Mouse (Mus musculus) testis, adult 2 months (tissue): ENCODE data around the gene Kcnj8.

Experiments
- CTCF ChIP-seq: fragments of 200-500 bp; IDR thresholded peaks from 2 replicates; pipeline ENCODE4 v1.5.1; 2012; ENCODE audit warnings: low read depth, mild to moderate bottlenecking, inconsistent platforms, low read length, moderate library complexity; ENCODE audit not compliant: control insufficient read depth, insufficient read depth, insufficient replicate concordance
- POLR2A ChIP-seq: fragments of 200-500 bp; IDR thresholded peaks from 2 replicates; pipeline ENCODE4 v1.6.1; 2012; ENCODE audit warnings: low read depth, mild to moderate bottlenecking, inconsistent platforms, low read length, moderate library complexity; ENCODE audit not compliant: control insufficient read depth

GRCm38 (mm10) chr6:142524635-142525308 is 46.6 kb downstream of the Kcnj8 start:
- TF ChIP-seq CTCF = peak; percentile 27; the same call in 1 of the 2 replicates
- TF ChIP-seq POLR2A = no peak
